Mouse (Mus musculus) frontal cortex, postnatal 10 days (tissue): Measurements from ENCODE around the gene Mrps2.
"Not testable (repeated sequence)": the region's sequence is repeated elsewhere in the genome, so short reads cannot be mapped to it uniquely, and the experiment has no call there.

Source experiments
- DNase-seq, 2 experiments: peaks; one replicate each; pipeline ENCODE4 v3.0.0; 2022; ENCODE audit warnings: low spot score in 2 of 2, mixed read lengths in 1 of 2

Mrps2 gene

GRCm38 (mm10) chr2:28472011-28472410 is 4.1 kb downstream of the Mrps2 start:
- not testable (repeated sequence) for DNase-seq

- DNase-seq = not testable (repeated sequence)
These were observed 10.1 kb downstream of the Mrps2 start for GRCm38 (mm10) chr2:28477993-28478392.

GRCm38 (mm10) chr2:28479208-28480204 is 11.6 kb downstream of the Mrps2 start:
- DNase-seq = peak in 1 of 2 experiments; percentile 5

GRCm38 (mm10) chr2:28483861-28484260 is 16.0 kb downstream of the Mrps2 start:
- peak in 1 of 2 experiments; percentile 1 for DNase-seq

- no peak for DNase-seq
These were observed 26.7 kb downstream of the Mrps2 start for GRCm38 (mm10) chr2:28494521-28494920.

GRCm38 (mm10) chr2:28495207-28495756 is 27.4 kb downstream of the Mrps2 start:
- no peak for DNase-seq

- DNase-seq = no peak
These were observed 28.1 kb downstream of the Mrps2 start for GRCm38 (mm10) chr2:28495801-28496595.

- no peak for DNase-seq
These were observed 28.8 kb downstream of the Mrps2 start, which contains the start of gene Gbgt1 for GRCm38 (mm10) chr2:28496671-28497070. Gene Gbgt1, plus strand, starts transcription at chr2:28496891.

GRCm38 (mm10) chr2:28497561-28497960 is 29.7 kb downstream of the Mrps2 start:
- DNase-seq = no peak

- DNase-seq = no peak
These were observed 30.6 kb downstream of the Mrps2 start for GRCm38 (mm10) chr2:28498431-28498830.

GRCm38 (mm10) chr2:28502987-28503386 is 35.1 kb downstream of the Mrps2 start:
- DNase-seq = peak in 1 of 2 experiments; percentile 4

GRCm38 (mm10) chr2:28504676-28505075 is 36.8 kb downstream of the Mrps2 start:
- peak in 1 of 2 experiments; percentile 3 for DNase-seq

- DNase-seq = peak in 1 of 2 experiments; percentile 2
These were observed 37.9 kb downstream of the Mrps2 start, which contains the start of gene Gm10134 for GRCm38 (mm10) chr2:28505795-28506194. Gene Gm10134, plus strand, starts transcription at chr2:28506095.

- DNase-seq = peak in 1 of 2 experiments; percentile 3
These were observed 38.4 kb downstream of the Mrps2 start for GRCm38 (mm10) chr2:28506291-28506690.

GRCm38 (mm10) chr2:28511600-28511999 is 43.7 kb downstream of the Mrps2 start:
- not testable (repeated sequence) for DNase-seq

GRCm38 (mm10) chr2:28512798-28513401 is 45.0 kb downstream of the Mrps2 start, which contains the start of gene Ralgds:
Gene Ralgds, plus strand, starts transcription at chr2:28513125.
- peak; percentile 25 to 53 for DNase-seq

GRCm38 (mm10) chr2:28513431-28514370 is 45.8 kb downstream of the Mrps2 start:
- peak in 1 of 2 experiments; percentile 44 for DNase-seq

GRCm38 (mm10) chr2:28514489-28514888 is 46.6 kb downstream of the Mrps2 start:
- peak in 1 of 2 experiments; percentile 78 for DNase-seq

- peak in 1 of 2 experiments; percentile 63 for DNase-seq
These were observed 49.5 kb downstream of the Mrps2 start for GRCm38 (mm10) chr2:28517206-28517909.
